Mouse (Mus musculus) regulatory T cell (primary cell): ENCODE data around the gene Zkscan17.
"Not testable (repeated sequence)": the region's sequence is repeated elsewhere in the genome, so short reads cannot be mapped to it uniquely, and the experiment has no call there.

Experiments used
- in situ Hi-C: fragments of 300-600 bp; cut with MboI, MseI; formaldehyde crosslinking; loops from one replicate; pipeline ENCODE4 v1.15.1; 2025; ENCODE audit warnings: high pct_unique_total_duplicates

Gene Zkscan17

GRCm38 (mm10) chr11:59526472-59527080 lies at the start of gene Zkscan17:
Gene Zkscan17 (minus strand): TSS chr11:59526751.
- in situ Hi-C loops = no loop called here

GRCm38 (mm10) chr11:59576135-59576534 lies 49.6 kb upstream of the Zkscan17 start, which contains the start of gene Olfr222:
Gene Olfr222 (minus strand): TSS chr11:59576235.
- in situ Hi-C loops = not testable (repeated sequence)

DNA sequence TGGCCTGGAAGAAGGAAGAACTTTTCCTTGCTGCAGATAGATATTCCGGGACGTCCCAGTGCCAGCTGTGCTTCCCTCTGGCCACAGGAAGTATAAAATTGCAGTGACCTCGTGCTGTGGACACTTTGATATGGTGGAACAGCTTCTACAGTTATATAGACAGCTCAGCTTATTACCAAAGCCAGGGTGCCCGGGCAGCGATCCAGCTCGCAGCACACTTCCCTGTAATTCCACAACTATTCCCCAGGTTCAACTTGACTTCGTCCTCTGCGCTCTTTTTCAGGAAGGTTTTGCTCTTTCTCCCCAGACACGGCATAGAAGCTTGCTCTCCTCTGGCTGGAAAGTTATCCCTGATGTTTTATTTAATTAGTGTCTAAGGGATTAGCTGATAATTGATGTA lies 49.2 kb upstream of the Zkscan17 start:
- in situ Hi-C loops = no loop called here

DNA sequence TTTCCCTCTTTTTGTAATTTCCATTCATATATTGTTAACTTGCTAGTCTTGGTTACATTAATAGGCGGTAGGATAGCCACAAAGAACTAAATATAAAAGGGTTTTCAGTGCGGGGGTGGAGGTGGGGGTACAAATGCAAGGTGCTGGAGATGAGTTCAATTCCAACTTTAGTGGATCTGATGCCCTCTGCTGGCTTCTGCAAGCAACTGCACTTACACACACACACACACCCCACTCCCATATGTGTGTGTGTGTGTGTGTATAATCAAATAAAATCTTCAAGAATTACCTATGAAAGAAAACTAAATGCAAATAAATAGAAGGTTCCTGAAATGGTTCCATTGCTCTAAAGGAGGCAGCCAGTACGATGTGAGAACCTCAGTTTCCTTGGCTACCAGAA lies 42.8 kb upstream of the Zkscan17 start:
- in situ Hi-C loops = loop anchor here (10.0 kb wide), 1 partner anchor 1485 kb away; no protein-coding TSS in a partner anchor

DNA sequence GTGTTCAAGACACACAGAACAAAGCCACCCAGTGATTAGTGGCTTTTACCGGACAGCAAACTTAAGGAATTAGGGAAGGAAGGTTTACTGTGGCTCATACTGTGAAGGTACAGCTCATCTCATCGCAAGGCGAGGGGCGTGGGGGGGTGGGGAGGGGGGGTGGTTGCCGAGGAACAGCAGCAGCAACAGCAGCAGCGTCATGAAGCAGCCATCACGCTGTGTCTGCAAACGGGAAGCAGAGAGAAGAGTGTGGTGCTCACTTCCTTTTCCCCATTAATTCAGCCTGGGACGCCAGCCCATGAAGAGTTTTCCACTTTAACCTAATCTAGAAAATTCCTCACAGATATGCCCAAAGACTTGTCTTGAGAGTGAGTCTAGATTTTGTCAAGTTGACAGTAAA lies 36.3 kb upstream of the Zkscan17 start:
- in situ Hi-C loops = loop anchor here (10.0 kb wide), 1 partner anchor 1492 kb away; no protein-coding TSS in a partner anchor

GRCm38 (mm10) chr11:59562336-59562735 lies 35.8 kb upstream of the Zkscan17 start:
- in situ Hi-C loops = loop anchor here (10.0 kb wide), 1 partner anchor 1492 kb away; no protein-coding TSS in a partner anchor

DNA sequence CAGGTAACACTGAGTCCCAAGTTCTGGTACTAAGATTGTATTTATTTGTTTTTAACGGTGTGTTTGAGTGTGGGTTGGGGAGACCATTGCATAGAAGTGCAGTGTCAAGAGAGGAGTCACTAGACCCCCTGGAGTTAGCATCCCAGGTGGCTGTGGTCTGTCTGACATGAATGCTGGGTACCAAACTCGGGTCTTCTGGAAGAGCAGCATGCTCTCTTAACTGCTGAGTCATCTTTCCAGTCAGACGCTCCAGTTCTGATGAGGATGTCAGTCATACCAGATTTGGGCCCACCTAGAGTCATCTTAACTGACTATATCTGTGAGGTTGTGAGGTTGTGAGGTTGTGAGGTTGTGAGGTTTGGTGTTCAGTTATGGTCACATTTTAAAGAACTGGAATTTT lies 34.4 kb upstream of the Zkscan17 start:
- in situ Hi-C loops = loop anchor here (10.0 kb wide), 1 partner anchor 1494 kb away; no protein-coding TSS in a partner anchor

DNA sequence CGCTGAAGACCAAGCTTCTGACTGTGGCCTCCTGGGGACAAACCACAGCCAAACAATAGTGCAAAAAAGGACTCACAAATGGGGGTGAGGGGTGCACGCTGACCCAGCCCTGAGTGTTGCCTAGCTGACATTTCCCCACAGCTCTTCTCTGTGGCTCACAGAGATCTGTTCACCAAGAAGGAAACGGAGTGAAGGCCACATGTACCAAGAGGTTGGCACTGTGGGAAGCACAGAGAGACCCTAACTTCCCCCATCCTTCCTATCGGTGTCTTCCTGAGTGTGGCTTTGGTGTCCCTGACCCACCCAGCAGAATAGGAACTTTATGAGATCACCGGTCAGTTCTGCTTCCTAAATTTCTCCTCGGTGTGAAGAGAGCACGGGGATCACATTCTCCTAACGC lies 28.0 kb upstream of the Zkscan17 start:
- in situ Hi-C loops = no loop called here

DNA sequence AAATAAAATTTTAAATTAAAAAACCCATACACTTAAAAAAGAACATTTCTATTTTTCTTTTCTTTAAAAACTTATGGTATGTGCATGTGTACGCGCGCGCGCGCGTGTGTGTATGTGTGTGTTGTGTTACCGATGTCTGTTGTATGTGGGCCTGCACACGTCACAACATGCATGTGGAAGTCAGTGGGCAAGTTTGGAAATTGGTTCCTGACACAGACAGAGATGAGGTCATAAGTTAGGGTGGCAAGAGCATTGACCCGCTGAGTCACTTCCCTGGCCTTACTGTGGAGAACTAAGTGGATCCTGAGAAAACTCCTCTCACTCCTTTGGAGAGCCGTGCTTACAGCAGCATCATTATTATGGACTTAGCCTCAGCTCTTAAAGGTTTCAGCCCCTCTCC lies 27.6 kb upstream of the Zkscan17 start:
- in situ Hi-C loops = no loop called here

- in situ Hi-C loops = no loop called here
Observed at GRCm38 (mm10) chr11:59544005-59544404, 17.5 kb upstream of the Zkscan17 start.

DNA sequence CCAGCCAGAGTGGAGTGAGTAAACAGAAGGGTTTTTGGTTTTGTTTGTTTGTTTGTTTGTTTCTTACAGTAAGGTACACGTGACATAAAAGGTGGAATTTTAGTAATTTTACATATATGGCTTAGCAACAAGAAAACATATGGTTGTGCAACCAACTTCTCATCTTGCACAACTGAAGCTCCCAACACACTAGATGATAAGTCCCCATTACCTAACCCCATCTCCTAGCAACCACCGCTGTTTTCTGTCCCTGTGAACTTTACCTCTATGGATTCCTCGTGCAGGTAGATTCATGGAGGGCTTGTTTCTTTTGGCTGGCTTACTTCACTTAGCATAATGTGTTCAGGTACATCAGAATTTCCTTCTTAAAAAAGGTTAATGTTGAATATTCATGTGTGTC lies 16.8 kb upstream of the Zkscan17 start:
- in situ Hi-C loops = no loop called here

GRCm38 (mm10) chr11:59542442-59542841 lies 15.9 kb upstream of the Zkscan17 start:
- in situ Hi-C loops = no loop called here

- in situ Hi-C loops = no loop called here
Observed at GRCm38 (mm10) chr11:59541324-59541723, 14.8 kb upstream of the Zkscan17 start, which contains the start of gene Nlrp3. Gene Nlrp3 (plus strand): TSS chr11:59541568.

GRCm38 (mm10) chr11:59540123-59540522 lies 13.6 kb upstream of the Zkscan17 start:
- in situ Hi-C loops = no loop called here

GRCm38 (mm10) chr11:59538387-59538786 lies 11.8 kb upstream of the Zkscan17 start:
- in situ Hi-C loops = no loop called here

DNA sequence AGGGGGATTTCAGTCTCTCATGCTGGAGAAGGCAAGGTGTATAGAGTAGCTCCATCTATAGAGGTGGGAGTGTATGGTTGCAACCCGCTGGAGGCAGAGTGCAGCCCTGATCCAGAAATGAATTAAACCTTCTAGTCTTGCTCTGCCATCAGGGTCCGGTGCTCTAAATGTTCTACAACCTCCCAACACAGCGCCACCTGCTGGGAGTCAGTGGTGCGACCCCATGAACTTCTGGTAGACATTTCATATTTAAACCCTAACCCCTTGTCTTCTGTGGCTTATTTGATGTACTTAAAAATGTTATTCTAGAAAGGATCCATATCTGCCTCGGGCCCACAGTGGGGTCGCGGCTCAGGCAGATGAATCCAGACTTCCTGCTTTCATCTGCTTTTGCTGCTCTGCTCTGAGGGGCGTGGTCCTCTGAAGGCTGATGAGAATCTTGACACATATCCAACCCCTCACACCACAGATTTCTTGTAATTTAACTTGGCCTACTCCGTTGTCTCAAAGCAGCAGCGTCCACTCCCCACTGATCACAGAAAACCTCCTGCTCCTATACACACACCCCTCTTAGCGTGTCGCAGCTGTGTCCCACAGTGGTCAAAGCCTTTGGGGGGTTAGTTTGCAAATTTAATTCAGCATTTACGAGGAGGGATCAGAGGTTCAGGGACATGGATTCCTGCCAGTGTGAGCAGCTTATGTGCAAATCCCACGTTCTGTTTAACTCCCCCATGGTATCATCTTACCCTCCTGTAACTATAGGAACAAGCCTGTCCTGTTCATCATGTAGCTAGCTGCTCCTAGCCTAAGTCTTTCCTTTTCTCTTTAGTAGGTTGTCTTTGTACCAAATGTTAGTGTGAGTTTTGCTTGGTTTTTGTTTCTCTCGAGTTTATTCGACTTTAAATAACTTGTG lies 10.9 kb upstream of the Zkscan17 start:
- in situ Hi-C loops = no loop called here

- in situ Hi-C loops = no loop called here
Observed at GRCm38 (mm10) chr11:59531562-59531961, 5.0 kb upstream of the Zkscan17 start.

GRCm38 (mm10) chr11:59530870-59531535 lies 4.5 kb upstream of the Zkscan17 start:
- in situ Hi-C loops = no loop called here

DNA sequence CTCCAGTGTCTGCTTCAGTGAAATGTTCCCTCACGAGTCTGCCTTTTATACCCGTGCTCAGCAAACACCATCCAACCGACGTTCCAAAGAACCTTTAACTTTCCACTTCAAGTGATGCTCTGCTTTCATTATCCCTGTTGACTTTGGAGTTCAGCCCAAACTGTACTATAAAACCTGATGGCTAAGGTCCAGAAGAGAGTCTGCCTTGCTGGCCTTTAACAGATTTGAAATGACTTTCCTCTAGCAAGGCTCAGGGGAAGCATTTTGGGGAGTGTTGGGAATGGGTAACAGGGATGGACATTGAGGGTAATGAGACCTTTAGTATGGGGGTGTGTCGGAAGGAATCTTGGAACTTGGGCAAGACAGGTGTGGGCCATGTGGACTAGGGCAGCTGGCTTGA lies 3.7 kb upstream of the Zkscan17 start:
- in situ Hi-C loops = no loop called here

GRCm38 (mm10) chr11:59525237-59525636 lies 1.3 kb downstream of the Zkscan17 start:
- in situ Hi-C loops = no loop called here

DNA sequence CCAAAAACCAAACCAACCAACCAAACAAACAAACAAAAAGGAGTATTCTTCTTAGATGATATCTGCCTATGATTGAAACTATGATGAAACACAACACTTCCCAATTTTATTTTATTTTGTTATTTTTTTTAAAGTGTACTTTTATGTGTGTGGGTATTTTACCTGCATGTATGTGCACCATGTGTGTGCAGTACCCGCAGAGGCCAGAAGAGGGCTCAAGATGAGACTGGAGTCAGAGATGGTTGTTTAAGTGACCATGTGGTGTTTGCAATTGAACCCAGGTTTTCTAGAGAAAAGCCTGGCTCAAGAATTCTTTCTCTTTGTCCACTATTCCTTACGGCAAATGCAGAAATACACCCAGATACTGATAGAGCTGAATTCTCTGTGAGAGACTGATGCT lies 2.4 kb downstream of the Zkscan17 start:
- in situ Hi-C loops = no loop called here
